Mouse (Mus musculus) regulatory T cell (primary cell): ENCODE data around the gene Gm17364.
"Not testable (repeated sequence)": the region's sequence is repeated elsewhere in the genome, so short reads cannot be mapped to it uniquely, and the experiment has no call there.

Experiments used
- in situ Hi-C: fragments of 300-600 bp; cut with MboI, MseI; formaldehyde crosslinking; loops from one replicate; pipeline ENCODE4 v1.15.1; 2025; ENCODE audit warnings: high pct_unique_total_duplicates

Gm17364 gene

DNA sequence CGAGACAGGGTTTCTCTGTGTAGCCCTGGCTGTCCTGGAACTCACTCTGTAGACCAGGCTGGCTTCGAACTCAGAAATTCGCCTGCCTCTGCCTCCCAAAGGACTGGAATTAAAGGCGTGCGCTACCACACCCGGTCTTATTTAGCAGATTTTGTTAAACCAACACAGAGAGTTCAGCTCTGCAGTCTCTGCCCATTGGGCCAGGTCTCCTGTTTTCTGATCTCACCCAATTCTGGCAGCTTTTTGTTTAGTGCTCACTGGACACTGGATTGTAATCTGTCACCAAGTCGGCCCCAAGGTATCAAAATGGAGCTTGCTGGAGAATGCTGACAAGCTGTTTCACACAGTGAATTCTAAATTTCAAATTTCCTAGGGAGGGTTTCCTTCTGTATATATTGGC, 21.0 kb downstream of the Gm17364 start:
- in situ Hi-C loops = no loop called here

DNA sequence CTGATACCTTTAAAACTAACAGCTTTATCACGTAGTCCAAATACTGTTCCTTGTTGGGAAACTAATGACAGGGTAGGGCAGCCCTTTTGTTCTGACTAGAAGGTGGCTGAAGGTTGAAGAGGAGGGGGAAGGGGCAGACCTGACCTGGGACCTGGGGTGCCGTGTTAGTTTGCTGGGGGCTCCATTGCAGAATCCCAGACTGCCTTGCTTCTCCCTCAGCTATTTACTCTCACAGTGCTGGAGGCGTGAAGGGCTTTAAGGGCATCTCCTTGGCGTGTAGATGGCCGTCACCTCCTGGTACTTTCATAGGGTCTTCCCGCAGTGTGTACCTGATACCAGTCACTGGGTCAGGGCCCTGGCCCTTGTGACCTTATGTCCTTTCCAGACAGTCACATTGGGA, 21.6 kb downstream of the Gm17364 start:
- in situ Hi-C loops = no loop called here

DNA sequence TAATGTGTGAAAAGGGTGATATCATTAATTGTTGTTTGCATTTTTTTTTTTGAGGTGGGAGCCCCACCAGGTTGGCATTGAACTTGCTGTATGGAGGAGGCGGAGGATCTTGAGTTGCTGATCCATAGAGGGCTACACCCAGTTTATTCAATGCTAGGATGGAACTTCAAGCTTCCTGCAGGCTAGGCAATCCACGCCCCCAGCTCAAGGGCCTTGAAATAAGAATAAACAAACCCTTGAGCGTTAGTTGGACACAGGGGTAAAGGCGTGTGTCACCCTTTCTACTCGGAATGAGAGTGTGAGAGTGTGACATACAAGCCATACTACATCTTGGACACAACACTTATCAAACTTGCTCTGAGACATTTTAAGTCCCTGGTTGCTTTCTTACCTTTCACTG, 22.1 kb downstream of the Gm17364 start:
- in situ Hi-C loops = no loop called here

DNA sequence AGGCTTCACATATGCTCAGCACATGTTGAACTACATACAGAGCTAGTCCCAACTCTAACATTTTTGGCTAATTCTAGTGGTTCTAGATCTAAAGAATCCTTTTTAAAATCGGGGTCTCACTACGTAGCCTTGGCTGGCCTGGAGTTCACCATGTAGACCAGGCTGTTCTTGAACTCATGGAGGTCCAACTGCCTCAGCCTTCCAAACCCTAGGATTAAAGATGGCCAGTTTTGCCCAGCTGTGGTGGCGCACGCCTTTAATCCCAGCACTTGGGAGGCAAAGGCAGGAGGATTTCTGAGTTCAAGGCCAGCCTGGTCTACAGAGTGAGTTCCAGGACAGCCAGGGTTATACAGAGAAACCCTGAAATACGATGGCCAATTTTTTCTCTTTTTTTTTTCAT, 22.5 kb downstream of the Gm17364 start:
- in situ Hi-C loops = not testable (repeated sequence)

DNA sequence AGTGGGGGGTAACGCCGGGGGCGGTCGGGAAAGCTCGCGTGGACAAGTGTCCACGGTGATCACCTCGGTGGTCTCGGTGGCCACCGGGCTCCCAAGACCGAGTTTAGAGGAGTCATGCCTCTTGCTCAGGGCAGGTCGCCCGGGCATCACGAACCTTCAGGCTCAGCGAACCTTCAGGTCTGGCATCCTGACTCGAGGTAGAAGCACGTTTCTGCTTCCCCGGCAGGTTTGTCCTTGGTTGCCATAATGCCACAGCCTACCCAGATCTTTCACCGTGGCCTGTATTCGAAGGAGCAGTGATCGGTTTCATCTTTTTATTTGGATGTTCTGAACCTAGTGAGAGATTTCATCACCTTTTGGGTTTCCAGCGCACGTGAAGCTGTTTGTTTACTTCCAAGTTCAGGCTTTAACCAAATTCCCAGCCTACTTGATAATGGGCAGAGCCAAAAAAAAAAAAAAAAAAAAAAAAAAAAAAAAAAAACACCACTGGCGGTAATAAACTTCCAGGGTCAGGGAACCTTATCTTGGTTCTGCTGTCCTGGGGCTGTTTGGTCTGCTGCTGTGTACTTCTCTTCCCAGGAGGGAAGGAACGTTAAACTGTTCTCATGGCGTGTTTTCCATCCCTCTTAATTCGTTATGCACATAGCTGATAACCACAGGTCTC, 23.3 kb downstream of the Gm17364 start:
- in situ Hi-C loops = no loop called here

DNA sequence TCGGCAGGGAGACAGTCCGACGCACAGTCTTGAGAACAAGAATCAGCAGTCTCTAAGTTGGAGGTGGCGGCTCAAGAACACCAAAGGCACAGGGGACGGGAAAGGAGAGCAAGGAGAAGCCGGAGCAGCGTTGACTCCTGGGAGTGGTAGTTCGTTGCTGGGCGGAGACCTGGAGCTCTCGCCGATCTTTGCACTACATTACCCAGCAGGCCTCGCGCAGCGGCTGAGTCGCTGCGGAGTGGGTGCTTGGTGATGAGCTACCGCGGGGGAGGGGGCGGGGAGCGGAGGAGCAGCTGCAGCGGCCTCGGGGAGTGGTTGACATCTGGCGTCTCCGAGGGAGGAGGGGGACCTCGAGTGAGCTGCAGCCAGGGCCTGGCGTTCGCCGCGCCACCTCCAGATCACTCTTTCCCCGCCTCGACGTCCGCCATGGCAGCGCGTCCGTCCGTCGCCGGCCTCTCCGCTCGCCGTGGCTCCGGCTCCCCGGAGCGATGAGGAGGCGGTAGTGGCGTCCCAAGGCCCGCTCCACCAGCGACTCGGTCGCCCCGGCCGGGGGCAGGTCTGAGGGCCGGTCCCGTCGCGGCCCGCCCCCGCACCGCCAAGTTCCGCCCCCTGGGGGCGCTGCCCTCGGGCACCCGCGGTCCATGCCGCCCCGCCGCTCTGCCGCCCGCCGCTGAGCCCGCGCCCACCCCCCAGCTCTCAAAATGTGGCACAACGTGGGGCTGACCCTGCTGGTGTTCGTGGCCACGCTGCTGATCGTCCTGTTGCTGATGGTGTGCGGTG, 24.0 kb downstream of the Gm17364 start, which contains the start of gene Smim13:
TSS of gene Smim13 (plus strand) at position 307 of the 780 bp plus-strand sequence.
- in situ Hi-C loops = loop anchor here (5.0 kb wide), 1 partner anchor 232 kb away; the partner anchor contains the start of gene Tmem14c

DNA sequence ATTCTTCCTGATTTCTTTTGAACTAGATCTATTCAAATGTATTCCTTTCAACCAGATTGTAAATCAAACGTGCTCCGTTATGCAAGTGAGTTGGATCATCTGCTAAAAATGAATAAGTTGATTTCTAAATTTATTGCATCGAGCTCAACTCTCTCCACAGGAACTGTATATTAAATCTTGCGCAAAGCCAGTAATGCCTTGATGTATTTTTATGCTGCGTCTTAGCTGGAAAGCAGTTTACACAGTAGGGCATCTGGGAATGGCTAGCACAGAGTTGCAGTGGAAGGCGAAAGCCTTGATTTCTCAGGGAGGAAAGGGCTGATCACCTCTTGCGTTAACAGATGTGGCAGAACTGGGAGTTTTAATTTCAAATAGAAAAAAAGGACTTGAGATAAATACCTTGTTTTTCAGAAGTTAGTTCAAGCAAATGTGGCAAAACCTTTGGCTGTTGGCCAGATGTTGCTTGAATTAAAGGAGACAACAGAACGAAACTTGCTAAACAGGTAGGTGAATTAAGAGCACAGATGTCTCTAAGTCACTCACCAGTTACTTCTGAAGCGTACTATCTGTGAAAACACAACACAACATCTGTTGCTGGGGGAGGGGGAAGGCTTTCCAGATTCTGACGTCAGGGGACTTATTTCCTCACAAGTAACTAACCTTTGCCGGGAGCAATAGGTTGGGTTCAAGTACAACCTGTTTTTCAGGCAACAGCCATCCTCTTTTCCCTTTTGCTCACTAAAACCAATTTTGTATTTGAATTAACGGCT, 24.8 kb downstream of the Gm17364 start:
- in situ Hi-C loops = loop anchor here (5.0 kb wide), 1 partner anchor 232 kb away; the partner anchor contains the start of gene Tmem14c

DNA sequence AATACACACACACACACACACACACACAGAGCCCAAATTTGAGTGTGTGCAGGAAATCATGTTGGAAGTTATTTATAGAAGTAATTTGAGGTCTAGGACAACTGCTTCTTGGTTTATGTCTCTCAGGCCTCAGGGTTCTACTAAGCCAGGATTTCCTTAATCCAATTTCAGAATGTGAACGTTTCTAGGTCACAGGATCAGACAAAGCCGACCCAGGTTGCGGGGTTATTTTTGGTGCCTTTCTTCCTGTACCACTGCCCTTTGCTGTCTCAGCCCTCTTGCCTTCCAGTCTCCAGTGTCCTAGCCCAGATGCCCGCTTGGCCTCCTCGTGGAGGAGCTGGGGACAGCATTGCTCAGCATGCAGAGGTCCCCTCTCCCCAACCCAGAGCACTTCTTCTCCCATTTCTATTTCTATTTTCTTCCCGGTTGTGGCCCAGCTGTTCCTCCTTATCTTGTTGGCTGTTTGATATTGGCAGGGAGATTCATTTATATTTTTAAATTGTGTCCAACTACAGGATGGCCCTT, 29.4 kb downstream of the Gm17364 start:
- in situ Hi-C loops = no loop called here

DNA sequence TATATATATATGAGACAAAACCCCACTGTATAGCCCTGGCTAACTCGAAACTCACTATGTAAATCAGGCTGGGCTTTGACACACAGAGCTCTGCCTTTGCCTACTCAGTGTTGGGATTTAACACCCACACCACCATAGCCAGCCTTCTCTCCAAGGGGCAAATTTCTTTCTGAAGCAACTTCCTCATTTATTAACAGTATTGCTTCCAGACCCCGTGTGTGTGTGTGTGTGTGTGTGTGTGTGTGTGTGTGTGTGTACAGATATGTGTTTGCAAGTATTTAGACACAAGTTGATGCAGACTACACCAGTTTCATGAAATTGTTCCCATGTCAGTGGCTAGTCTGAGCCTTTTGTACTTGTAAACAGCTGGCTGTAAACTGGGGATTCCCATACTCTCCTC, 32.2 kb downstream of the Gm17364 start:
- in situ Hi-C loops = no loop called here

DNA sequence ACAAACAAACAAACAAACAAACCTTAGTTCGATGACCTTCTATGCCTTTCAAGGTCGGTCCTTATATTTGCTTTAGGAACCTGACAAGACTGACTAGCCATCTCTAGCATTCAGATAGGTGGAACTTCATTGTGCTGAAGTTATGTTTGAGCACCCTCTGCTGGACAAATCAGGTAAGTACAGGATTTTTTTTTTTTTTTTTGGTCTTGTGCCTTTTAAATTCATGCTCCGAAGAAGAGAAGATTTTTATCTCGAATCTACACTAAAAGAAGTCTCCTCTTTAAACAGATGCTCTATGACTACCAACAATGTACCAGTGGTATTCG, 35.0 kb downstream of the Gm17364 start:
- in situ Hi-C loops = loop anchor here (5.0 kb wide), 2 partner anchors 156 to 391 kb away; no protein-coding TSS in a partner anchor

DNA sequence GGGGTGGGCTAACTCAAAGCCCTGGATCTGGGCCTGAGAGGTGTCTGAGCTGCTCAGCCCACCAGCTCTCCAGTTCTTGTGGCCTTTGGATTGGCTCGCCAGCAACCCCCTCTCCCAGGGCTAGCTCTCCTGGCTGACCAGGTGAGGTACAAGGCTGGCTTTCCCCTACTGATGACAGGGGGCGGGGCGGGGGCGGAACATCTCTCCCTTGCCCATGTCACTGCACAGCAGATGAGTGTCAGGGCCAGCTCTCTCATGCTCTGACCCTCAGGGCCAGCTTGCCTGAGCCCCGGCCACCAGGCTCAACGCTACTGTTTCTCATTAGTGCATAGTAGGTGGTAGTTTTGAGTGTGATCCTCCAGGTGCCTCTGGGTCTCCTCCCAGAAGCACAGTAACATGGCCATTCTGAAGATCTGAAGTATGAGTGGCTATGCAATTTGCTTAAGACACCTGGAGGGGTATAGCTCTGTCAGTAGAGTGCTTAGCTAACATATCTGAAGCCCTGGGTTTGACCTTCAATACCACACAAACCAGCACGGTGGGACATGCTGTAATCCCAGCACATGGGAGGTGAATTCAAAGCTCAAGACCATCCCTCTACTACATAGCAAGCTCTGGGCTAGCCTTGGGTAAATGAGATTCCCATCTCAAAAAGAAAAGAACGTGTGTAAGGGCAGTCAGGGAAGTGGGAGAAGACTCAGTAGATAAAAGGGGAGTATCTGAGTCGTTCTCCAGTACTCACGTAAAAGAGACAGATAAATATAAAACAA, 35.6 kb downstream of the Gm17364 start:
- in situ Hi-C loops = loop anchor here (5.0 kb wide), 2 partner anchors 156 to 391 kb away; no protein-coding TSS in a partner anchor

DNA sequence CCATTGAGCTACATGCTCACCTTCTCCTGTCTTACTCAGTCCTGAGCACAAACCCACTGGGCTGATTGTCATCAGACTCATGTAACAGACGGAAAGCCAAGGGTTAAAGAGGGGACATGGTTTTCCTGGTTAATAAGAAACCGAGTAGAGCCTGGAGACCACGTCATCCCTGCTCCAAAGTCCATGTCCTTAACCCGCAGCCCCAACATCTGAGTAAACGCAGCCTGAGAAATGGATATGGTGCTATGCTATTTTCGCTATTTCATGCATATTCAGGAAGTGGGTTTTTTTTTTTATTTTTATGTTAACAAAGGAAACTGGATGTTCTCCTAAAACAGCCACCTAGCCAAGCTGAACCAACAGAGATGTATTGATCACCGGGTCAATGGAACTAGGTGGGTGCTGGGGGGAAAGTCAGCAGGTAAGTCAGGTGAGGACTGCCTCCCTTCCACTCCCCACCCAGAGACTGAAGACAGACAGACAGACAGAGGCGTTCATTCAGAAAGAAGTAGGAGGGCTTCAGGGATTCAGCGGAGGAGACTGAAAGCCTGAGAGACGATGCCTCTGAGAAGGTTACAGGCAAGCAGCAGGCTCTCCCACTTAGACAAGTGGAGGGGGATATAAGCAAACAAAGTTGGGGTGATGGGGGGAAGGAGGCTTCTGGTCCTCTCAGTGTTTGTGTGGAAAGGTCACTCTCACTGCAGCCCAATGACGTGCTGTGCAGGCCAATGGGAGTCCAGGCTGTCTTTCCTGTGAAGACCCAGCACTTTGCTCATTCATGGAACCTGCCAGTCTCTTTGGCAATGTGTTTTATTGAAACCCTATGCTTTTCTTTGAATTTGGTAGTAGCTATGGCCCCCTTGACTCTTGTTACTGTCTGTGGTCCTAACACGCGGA, 37.7 kb downstream of the Gm17364 start:
- in situ Hi-C loops = loop anchor here (5.0 kb wide), 2 partner anchors 154 to 389 kb away; no protein-coding TSS in a partner anchor

DNA sequence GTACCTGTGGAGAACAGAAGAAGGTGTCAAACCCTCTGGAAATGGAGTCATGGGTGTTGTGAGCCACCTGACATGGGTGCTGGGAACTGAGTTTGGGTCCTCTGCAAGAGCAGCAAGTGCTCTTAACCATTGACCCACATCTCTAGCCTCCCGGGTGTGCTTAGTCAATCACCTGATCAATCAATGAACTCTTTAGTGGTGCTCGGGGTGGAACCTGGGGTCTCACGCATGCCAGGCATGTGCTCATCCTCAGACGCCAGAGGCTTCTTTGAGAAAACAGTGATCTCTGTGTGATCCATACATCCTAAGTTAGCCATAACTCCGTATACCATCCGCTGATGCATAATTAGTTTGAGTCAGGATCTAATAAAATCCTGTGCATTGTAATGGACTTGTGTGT, 38.6 kb downstream of the Gm17364 start:
- in situ Hi-C loops = loop anchor here (5.0 kb wide), 2 partner anchors 153 to 388 kb away; no protein-coding TSS in a partner anchor

DNA sequence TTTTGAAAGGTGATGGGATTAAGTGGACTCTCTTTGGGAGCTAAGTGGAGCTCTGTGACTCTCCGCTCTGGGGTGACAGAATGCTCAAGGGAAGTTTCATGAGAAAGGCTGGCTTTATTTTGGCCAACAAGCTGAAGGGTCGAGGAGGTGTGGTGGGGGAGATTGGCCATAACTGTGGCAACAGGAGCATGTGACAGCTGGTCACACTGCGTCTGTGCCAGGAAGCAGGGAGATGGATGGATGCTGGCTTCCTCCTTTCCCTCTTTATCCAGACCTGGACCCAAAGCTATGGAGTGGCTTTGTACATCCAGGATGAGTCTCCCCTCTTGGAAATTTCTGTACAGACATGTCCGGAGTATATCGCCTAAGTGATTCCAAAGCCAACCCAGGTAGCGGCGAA, 40.5 kb downstream of the Gm17364 start:
- in situ Hi-C loops = no loop called here

DNA sequence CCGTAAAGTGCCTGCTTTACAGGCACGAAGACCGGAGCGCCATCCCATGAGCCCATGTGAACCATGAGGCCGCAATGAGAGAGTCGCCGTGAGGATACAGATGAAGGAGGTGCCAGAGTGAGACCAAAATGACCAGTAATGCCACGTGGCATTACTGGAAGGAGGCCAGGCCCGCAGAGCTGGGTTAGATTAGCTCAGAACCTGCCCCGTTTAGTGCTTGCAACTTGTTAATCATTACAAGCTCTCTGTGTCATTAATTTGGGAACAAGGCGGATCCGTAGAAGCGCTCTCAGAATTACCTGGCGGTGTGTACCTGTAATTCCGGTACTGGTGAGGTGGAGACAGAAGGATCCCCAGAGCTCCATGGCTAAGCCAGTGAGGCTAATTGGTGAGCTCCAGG, 41.6 kb downstream of the Gm17364 start:
- in situ Hi-C loops = no loop called here

DNA sequence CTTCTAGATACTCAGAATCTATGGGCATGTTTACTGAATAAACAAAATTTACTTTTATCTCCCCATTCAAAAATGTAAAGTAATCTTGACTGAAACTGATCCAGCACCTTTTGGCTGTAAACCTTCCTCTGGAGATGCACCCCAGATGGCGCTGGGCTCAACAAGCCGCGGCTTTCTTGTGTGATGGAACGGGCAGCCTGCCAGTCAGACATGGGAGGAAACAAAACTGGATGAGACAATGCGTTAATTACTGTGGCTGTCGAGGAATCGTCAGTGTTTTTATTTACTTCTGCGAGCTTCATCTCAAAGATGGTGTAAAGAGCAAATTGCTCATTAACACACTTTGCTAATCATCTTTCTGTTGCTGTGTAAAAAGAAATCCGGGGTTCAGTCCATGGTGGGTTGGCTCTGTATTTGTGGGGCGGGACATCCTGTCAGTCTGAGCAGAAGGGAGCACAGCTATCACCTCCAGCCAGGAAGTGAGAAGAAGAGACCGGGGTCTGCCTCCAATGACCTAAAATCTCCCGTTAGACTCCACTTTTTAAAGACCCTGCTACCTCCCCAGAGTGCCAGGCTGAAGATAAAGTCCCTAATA, 42.3 kb downstream of the Gm17364 start:
- in situ Hi-C loops = no loop called here

DNA sequence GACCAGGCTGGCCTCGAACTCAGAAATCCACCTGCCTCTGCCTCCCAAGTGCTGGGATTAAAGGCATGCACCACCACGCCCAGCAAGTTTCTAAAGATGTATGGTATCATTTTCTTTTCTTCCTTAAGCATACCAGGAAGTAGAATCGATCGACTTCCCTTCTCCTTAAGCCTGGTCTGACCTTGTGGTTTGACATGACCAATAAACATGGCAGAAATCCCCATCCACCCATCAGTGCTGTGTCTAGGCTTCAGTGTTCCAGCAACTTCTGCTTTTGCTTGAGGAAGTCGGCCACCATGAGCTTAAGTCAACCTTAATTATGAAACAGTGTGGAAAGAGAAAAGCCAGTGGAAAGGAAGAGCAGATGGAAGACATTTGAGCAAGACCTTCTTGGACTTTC, 43.5 kb downstream of the Gm17364 start:
- in situ Hi-C loops = no loop called here

DNA sequence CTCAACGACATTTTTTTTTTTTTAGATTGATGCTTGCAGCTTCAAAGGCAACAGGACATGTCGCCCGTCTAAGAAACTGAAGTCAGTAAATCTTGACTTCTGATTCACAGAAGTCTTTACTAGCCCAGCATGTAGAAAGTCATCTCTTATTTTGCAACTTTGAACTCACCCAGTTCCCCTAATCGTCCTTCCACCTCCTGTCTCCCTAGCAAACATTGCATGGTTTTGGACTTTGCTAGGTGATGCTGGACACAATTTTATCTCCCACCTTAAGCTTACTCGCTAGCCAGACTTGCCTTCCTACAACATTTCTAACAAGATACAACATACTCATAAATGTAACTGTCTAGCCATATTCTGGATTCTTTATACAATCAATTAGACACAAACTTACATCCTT, 45.7 kb downstream of the Gm17364 start:
- in situ Hi-C loops = no loop called here

DNA sequence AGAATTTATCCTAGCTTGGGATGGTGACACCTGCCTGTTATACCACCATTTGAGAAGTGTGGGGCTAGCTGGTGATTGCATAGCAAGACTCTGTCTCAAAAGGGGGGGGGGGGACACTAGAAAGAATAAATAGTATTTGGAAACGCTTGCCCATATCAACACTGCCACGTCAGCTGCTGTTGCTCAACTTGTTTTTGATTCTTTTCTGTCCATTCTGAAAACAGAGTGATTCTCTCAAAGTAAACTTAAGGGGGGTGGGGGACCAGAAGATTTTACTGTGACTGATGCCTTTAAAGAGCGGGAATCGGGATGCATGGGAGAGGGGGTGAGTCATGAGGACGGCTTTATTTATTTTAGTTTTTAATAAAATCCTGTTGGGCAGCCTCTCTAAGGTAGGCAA, 47.3 kb downstream of the Gm17364 start:
- in situ Hi-C loops = no loop called here
